Mouse (Mus musculus): Measurements from ENCODE around the gene Unc45b.

DNA sequence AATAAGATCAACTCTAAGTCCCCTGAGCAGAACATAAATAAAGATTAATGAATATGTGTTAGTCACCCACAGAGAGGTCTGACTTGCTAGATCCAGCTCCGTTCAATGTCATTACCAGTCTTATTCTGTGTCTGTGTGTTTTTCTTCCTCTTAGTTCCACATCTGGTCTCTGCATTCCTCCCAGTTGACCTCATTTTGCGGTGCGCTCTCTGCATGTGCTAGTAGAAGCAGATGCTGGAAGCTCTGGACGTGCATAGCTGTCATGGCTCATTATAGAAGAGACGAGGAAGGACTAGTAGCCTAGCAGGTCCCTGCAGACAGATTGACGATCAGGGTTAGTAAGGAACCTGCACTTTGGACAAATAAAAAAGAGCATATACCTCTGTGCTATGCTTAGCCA lies 33.0 kb downstream of the Unc45b start:
- TF ChIP-seq CTCF (IDR thresholded peaks at IDR 0.05; ENCODE audit: extremely low read depth, insufficient read length, insufficient replicate concordance, low read depth, low read length) (no peak), POLR2A (IDR thresholded peaks at IDR 0.05; ENCODE audit: low read depth, low read length) (no peak)

Measured in small intestine, adult 2 months (tissue).